ENCODE assay signal across 8 mouse cellular contexts in the genomic region with DNA sequence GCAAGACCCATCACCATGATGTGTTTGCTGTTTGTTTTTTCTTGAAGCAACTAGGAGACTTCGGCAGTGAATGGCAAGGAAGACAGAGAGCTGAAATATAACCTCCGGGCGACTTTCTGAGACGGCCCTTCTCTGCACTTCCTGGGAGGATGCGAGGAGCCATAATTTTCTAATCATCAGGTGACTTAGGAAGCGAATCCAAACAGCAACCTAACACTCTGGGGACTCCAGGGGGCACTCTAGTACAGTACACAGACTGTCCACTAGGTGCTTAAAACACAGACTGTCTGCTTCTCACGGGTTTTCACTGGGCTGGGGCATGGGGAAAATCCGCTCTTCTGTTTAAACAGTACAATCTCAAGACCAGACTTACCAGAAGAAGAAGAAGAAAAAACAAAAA. TPM values are rescaled to one million over a fixed set of nuclear protein-coding genes. Genes with fewer than 3 reads are reported as not detected.
DNase-seq lines count a peak whose midpoint lies in the region; ATAC-seq and TF ChIP-seq lines count a peak whose summit lies in the region.

No protein-coding gene starts in this region.

- peak; percentile 74 for DNase-seq in CD4-positive helper T cell, adult 2 months (ENCODE audit: low read depth, low spot score)
- peak; percentile 72 for DNase-seq in adipocyte (ENCODE audit: low spot score)
- DNase-seq in embryo, embryonic 10.5 days (ENCODE audit: low spot score): peak; percentile 89
- peak; percentile 69 for DNase-seq in heart, adult 8-10 months (ENCODE audit: low spot score)
- DNase-seq in kidney, adult 9 months: peak; percentile 86
- DNase-seq in limb, embryonic 14.5 days (ENCODE audit: low spot score): peak; percentile 86
- peak; percentile 80 for DNase-seq in naive thymus-derived CD4-positive, alpha-beta T cell, adult 2 months (ENCODE audit: low read depth)
- peak; percentile 52 for DNase-seq in thymus, postnatal 25 days

- ATAC-seq in limb, embryonic 14.5 days (ENCODE audit: low FRiP score, low read depth): peak; percentile 38; the same call in 1 of the 2 replicates

- TF ChIP-seq POLR2A in limb, embryonic 14.5 days (IDR thresholded peaks at IDR 0.05; ENCODE audit: borderline replicate concordance, extremely low read depth, insufficient read depth, insufficient read length): no peak

- no peak overlapping the region for H3K9ac ChIP-seq in limb, embryonic 14.5 days (ENCODE audit: low read depth, low read length, severe bottlenecking)

- peaks cover 6% of the 10 kb centered on the region; the same call in 1 of the 2 replicates for H3K27me3 ChIP-seq in limb, embryonic 14.5 days (ENCODE audit: control insufficient read depth, insufficient read depth, low read length)

- WGBS in limb, embryonic 14.5 days: 14% methylated on average over 8 of the region's 8 CpGs

- peaks cover 11% of the 10 kb centered on the region for H3K4me1 ChIP-seq in limb, embryonic 14.5 days (ENCODE audit: control insufficient read depth, insufficient read depth, low read length)

- H3K4me3 ChIP-seq in limb, embryonic 14.5 days (replicated peaks; ENCODE audit: low read length): no peak overlapping the region

- no peaks in the 10 kb centered on the region for H3K9me3 ChIP-seq in limb, embryonic 14.5 days (ENCODE audit: control insufficient read depth, low read length)

- H3K36me3 ChIP-seq in limb, embryonic 14.5 days (ENCODE audit: control insufficient read depth, insufficient read depth, low read length): no peaks in the 10 kb centered on the region

- no peak overlapping the region for H3K27ac ChIP-seq in limb, embryonic 14.5 days (replicated peaks; ENCODE audit: low read depth, low read length)

- no peak overlapping the region for H3K4me2 ChIP-seq in limb, embryonic 14.5 days (replicated peaks; ENCODE audit: low read depth, low read length, severe bottlenecking)

RNA-seq across cellular contexts. Expression of a gene that starts 3.5 kb away (rescaled TPM):
- total RNA-seq in heart, adult 8-10 months (2022): under 1 TPM; 0.20 to 0.78 (median 0.58) TPM
- polyA plus RNA-seq in limb, embryonic 14.5 days (2012; rRNA removed): 27.4 and 37.7 TPM in 2 replicates
- 5.7 and 6.1 TPM in 2 replicates for polyA plus RNA-seq in limb, embryonic 14.5 days (2014; fragmentation: Nextera tagmentation; extraction: Ambion mirVana)

RNA-seq across cellular contexts. Expression of a gene that starts 7.1 kb away (rescaled TPM):
- 100 to 1,000 TPM; 719 to 848 (median 777) TPM for total RNA-seq in heart, adult 8-10 months (2022)
- polyA plus RNA-seq in limb, embryonic 14.5 days (2012; rRNA removed): 181 and 193 TPM in 2 replicates
- polyA plus RNA-seq in limb, embryonic 14.5 days (2014; fragmentation: Nextera tagmentation; extraction: Ambion mirVana): 164 and 169 TPM in 2 replicates

RNA-seq across cellular contexts. Expression of a gene that starts 17.2 kb away (rescaled TPM):
- total RNA-seq in heart, adult 8-10 months (2022): 10 to 100 TPM; 25.5 to 44.1 (median 28.0) TPM
- polyA plus RNA-seq in limb, embryonic 14.5 days (2012; rRNA removed): 319 and 357 TPM in 2 replicates
- 253 and 255 TPM in 2 replicates for polyA plus RNA-seq in limb, embryonic 14.5 days (2014; fragmentation: Nextera tagmentation; extraction: Ambion mirVana)
